Mouse (Mus musculus): ENCODE results near the gene Wasf2. TPM values are rescaled to one million over a fixed set of nuclear protein-coding genes. Genes with fewer than 3 reads are reported as not detected.

Gene Wasf2
- polyA plus RNA-seq, 1 experiment from 2014 or later = 23.1 TPM

GRCm38 (mm10) chr4:133087835-133088234 lies 42.5 kb upstream of the Wasf2 start:
- Histone ChIP-seq H3K4me1 (ENCODE audit: control insufficient read depth, insufficient read depth, low read length) (peaks cover 56% of the 10 kb centered on the region), H3K27ac (replicated peaks; ENCODE audit: low read depth, low read length) (no peak overlapping the region), H3K4me2 (ENCODE audit: low read length) (no peak overlapping the region), H3K36me3 (ENCODE audit: control insufficient read depth, insufficient read depth, low read length) (no peaks in the 10 kb centered on the region), H3K9ac (replicated peaks; ENCODE audit: low read length) (no peak overlapping the region), H3K4me3 (replicated peaks; ENCODE audit: low read depth, low read length) (no peak overlapping the region), H3K27me3 (ENCODE audit: control insufficient read depth, insufficient read depth, low read length) (no peaks in the 10 kb centered on the region), H3K9me3 (ENCODE audit: control insufficient read depth, low read length) (no peaks in the 10 kb centered on the region)
- no peak for ATAC-seq (ENCODE audit: low FRiP score, low TSS enrichment)
- no peak for DNase-seq
- WGBS = 52% methylated on average over 8 of the region's 8 CpGs

GRCm38 (mm10) chr4:133089319-133089718 lies 41.0 kb upstream of the Wasf2 start:
- H3K4me2 ChIP-seq (ENCODE audit: low read length) = no peak overlapping the region
- H3K4me3 ChIP-seq (replicated peaks; ENCODE audit: low read depth, low read length) = no peak overlapping the region
- DNase-seq (no peak), ATAC-seq (ENCODE audit: low FRiP score, low TSS enrichment) (no peak)
- H3K9ac ChIP-seq (replicated peaks; ENCODE audit: low read length) = no peak overlapping the region
- WGBS = 92% methylated on average over 9 of the region's 9 CpGs
- no peaks in the 10 kb centered on the region for H3K9me3 ChIP-seq (ENCODE audit: control insufficient read depth, low read length)
- no peaks in the 10 kb centered on the region for H3K27me3 ChIP-seq (ENCODE audit: control insufficient read depth, insufficient read depth, low read length)
- H3K36me3 ChIP-seq (ENCODE audit: control insufficient read depth, insufficient read depth, low read length) = no peaks in the 10 kb centered on the region
- H3K27ac ChIP-seq (replicated peaks; ENCODE audit: low read depth, low read length) = no peak overlapping the region
- peaks cover 62% of the 10 kb centered on the region for H3K4me1 ChIP-seq (ENCODE audit: control insufficient read depth, insufficient read depth, low read length)

- H3K9me3 ChIP-seq (ENCODE audit: control insufficient read depth, low read length) = no peaks in the 10 kb centered on the region
- H3K36me3 ChIP-seq (ENCODE audit: control insufficient read depth, insufficient read depth, low read length) = no peaks in the 10 kb centered on the region
- no peak overlapping the region for H3K4me3 ChIP-seq (replicated peaks; ENCODE audit: low read depth, low read length)
- no peak for ATAC-seq (ENCODE audit: low FRiP score, low TSS enrichment)
- no peak overlapping the region for H3K9ac ChIP-seq (replicated peaks; ENCODE audit: low read length)
- WGBS = 79% methylated on average over 4 of the region's 4 CpGs
- no peak overlapping the region for H3K4me2 ChIP-seq (ENCODE audit: low read length)
- no peaks in the 10 kb centered on the region for H3K27me3 ChIP-seq (ENCODE audit: control insufficient read depth, insufficient read depth, low read length)
- peak overlapping the region; percentile 71 for H3K27ac ChIP-seq (replicated peaks; ENCODE audit: low read depth, low read length)
- no peak for DNase-seq
- peaks cover 62% of the 10 kb centered on the region for H3K4me1 ChIP-seq (ENCODE audit: control insufficient read depth, insufficient read depth, low read length)
Observed at GRCm38 (mm10) chr4:133089802-133090201, 40.5 kb upstream of the Wasf2 start.

- Histone ChIP-seq H3K9me3 (ENCODE audit: control insufficient read depth, low read length) (no peaks in the 10 kb centered on the region), H3K27me3 (ENCODE audit: control insufficient read depth, insufficient read depth, low read length) (no peaks in the 10 kb centered on the region), H3K4me1 (ENCODE audit: control insufficient read depth, insufficient read depth, low read length) (peaks cover 62% of the 10 kb centered on the region), H3K4me2 (ENCODE audit: low read length) (no peak overlapping the region), H3K4me3 (replicated peaks; ENCODE audit: low read depth, low read length) (no peak overlapping the region), H3K27ac (replicated peaks; ENCODE audit: low read depth, low read length) (peak overlapping the region; percentile 71), H3K9ac (replicated peaks; ENCODE audit: low read length) (peak overlapping the region; percentile 13; the same call in 1 of the 2 replicates), H3K36me3 (ENCODE audit: control insufficient read depth, insufficient read depth, low read length) (no peaks in the 10 kb centered on the region)
- ATAC-seq (ENCODE audit: low FRiP score, low TSS enrichment) (no peak), DNase-seq (no peak)
- WGBS = 40% methylated on average over 8 of the region's 8 CpGs
Observed at GRCm38 (mm10) chr4:133090276-133090719, 40.0 kb upstream of the Wasf2 start.

- peaks cover 61% of the 10 kb centered on the region for H3K4me1 ChIP-seq (ENCODE audit: control insufficient read depth, insufficient read depth, low read length)
- H3K27me3 ChIP-seq (ENCODE audit: control insufficient read depth, insufficient read depth, low read length) = no peaks in the 10 kb centered on the region
- H3K4me3 ChIP-seq (replicated peaks; ENCODE audit: low read depth, low read length) = no peak overlapping the region
- 0 out of 2 replicates have a peak, but pooled peaks have one; percentile 15 for ATAC-seq (ENCODE audit: low FRiP score, low TSS enrichment)
- DNase-seq = peak; percentile 74
- 33% methylated on average over 18 of the region's 18 CpGs for WGBS
- no peaks in the 10 kb centered on the region for H3K36me3 ChIP-seq (ENCODE audit: control insufficient read depth, insufficient read depth, low read length)
- H3K9me3 ChIP-seq (ENCODE audit: control insufficient read depth, low read length) = no peaks in the 10 kb centered on the region
- peak overlapping the region; percentile 13; the same call in 1 of the 2 replicates for H3K9ac ChIP-seq (replicated peaks; ENCODE audit: low read length)
- H3K4me2 ChIP-seq (ENCODE audit: low read length) = no peak overlapping the region
- H3K27ac ChIP-seq (replicated peaks; ENCODE audit: low read depth, low read length) = peak overlapping the region; percentile 71
Observed at GRCm38 (mm10) chr4:133090720-133091458, 39.4 kb upstream of the Wasf2 start.

- DNase-seq (no peak), ATAC-seq (ENCODE audit: low FRiP score, low TSS enrichment) (no peak)
- WGBS = 74% methylated on average over 4 of the region's 4 CpGs
- Histone ChIP-seq H3K9me3 (ENCODE audit: control insufficient read depth, low read length) (no peaks in the 10 kb centered on the region), H3K4me1 (ENCODE audit: control insufficient read depth, insufficient read depth, low read length) (peaks cover 56% of the 10 kb centered on the region), H3K36me3 (ENCODE audit: control insufficient read depth, insufficient read depth, low read length) (no peaks in the 10 kb centered on the region), H3K4me2 (ENCODE audit: low read length) (no peak overlapping the region), H3K27me3 (ENCODE audit: control insufficient read depth, insufficient read depth, low read length) (no peaks in the 10 kb centered on the region), H3K4me3 (replicated peaks; ENCODE audit: low read depth, low read length) (no peak overlapping the region), H3K27ac (replicated peaks; ENCODE audit: low read depth, low read length) (peak overlapping the region; percentile 71), H3K9ac (replicated peaks; ENCODE audit: low read length) (no peak overlapping the region)
Observed at GRCm38 (mm10) chr4:133091459-133091785, 38.9 kb upstream of the Wasf2 start.

GRCm38 (mm10) chr4:133092453-133092901 lies 37.8 kb upstream of the Wasf2 start:
- 2% methylated on average over 18 of the region's 18 CpGs for WGBS
- Histone ChIP-seq H3K27me3 (ENCODE audit: control insufficient read depth, insufficient read depth, low read length) (no peaks in the 10 kb centered on the region), H3K4me1 (ENCODE audit: control insufficient read depth, insufficient read depth, low read length) (peaks cover 53% of the 10 kb centered on the region)

GRCm38 (mm10) chr4:133093056-133093455 lies 37.2 kb upstream of the Wasf2 start:
- Histone ChIP-seq H3K36me3 (ENCODE audit: control insufficient read depth, insufficient read depth, low read length) (no peaks in the 10 kb centered on the region), H3K27ac (replicated peaks; ENCODE audit: low read depth, low read length) (peak overlapping the region; percentile 77), H3K27me3 (ENCODE audit: control insufficient read depth, insufficient read depth, low read length) (no peaks in the 10 kb centered on the region), H3K4me1 (ENCODE audit: control insufficient read depth, insufficient read depth, low read length) (peaks cover 53% of the 10 kb centered on the region), H3K4me3 (replicated peaks; ENCODE audit: low read depth, low read length) (no peak overlapping the region), H3K9me3 (ENCODE audit: control insufficient read depth, low read length) (no peaks in the 10 kb centered on the region), H3K9ac (replicated peaks; ENCODE audit: low read length) (no peak overlapping the region; the same call in 1 of the 2 replicates), H3K4me2 (ENCODE audit: low read length) (no peak overlapping the region)
- ATAC-seq (ENCODE audit: low FRiP score, low TSS enrichment) (no peak), DNase-seq (no peak)
- 62% methylated on average over 6 of the region's 6 CpGs for WGBS

More at GRCm38 (mm10) chr4:133092453-133092901, 37.8 kb upstream of the Wasf2 start:
- Histone ChIP-seq H3K27ac (replicated peaks; ENCODE audit: low read depth, low read length) (peak overlapping the region; percentile 77), H3K4me2 (ENCODE audit: low read length) (peak overlapping the region; percentile 38), H3K9me3 (ENCODE audit: control insufficient read depth, low read length) (no peaks in the 10 kb centered on the region), H3K4me3 (replicated peaks; ENCODE audit: low read depth, low read length) (no peak overlapping the region), H3K9ac (replicated peaks; ENCODE audit: low read length) (0 out of 2 replicates have a peak overlapping the region, but pooled peaks have one; percentile 34), H3K36me3 (ENCODE audit: control insufficient read depth, insufficient read depth, low read length) (no peaks in the 10 kb centered on the region)
- peak; percentile 53 for ATAC-seq (ENCODE audit: low FRiP score, low TSS enrichment)
- DNase-seq = peak; percentile 78
